Mouse (Mus musculus): ENCODE data around the gene Lmna. TPM values are rescaled to one million over a fixed set of nuclear protein-coding genes. Genes with fewer than 3 reads are reported as not detected.

Lmna gene
- polyA plus RNA-seq (2014; fragmentation: Nextera tagmentation; extraction: Ambion mirVana), result 86.0 and 96.0 TPM in 2 replicates

- ATAC-seq (replicated peaks; ENCODE audit: low FRiP score, low TSS enrichment, low read depth) (peak; percentile 95), DNase-seq (ENCODE audit: low spot score) (peak; percentile 95)
- Histone ChIP-seq H3K4me1 (replicated peaks; ENCODE audit: control insufficient read depth, insufficient read depth, low read length) (peaks cover 22% of the 10 kb centered on the region), H3K9ac (ENCODE audit: low read length) (peak within 1 kb of the TSS; percentile 54), H3K4me2 (ENCODE audit: low read length) (peak within 1 kb of the TSS; percentile 62), H3K27me3 (replicated peaks; ENCODE audit: control insufficient read depth, insufficient read depth, low read length) (no peaks in the 10 kb centered on the region), H3K27ac (ENCODE audit: low read depth) (peak within 1 kb of the TSS; percentile 94), H3K9me3 (ENCODE audit: control insufficient read depth, low read length) (no peaks in the 10 kb centered on the region), H3K4me3 (ENCODE audit: low read depth, low read length) (peak within 1 kb of the TSS; percentile 43), H3K36me3 (ENCODE audit: control insufficient read depth, insufficient read depth, low read length) (no peaks in the 10 kb centered on the region)
- WGBS, result 2% methylated on average over 31 of the region's 31 CpGs
Observed at GRCm38 (mm10) chr3:88509692-88510420, at the start of gene Lmna. TSS of gene Lmna (minus strand) at chr3:88509956.

- no peak overlapping the region for H3K4me3 ChIP-seq (ENCODE audit: low read depth, low read length)
- no peak overlapping the region for H3K4me2 ChIP-seq (ENCODE audit: low read length)
- H3K9ac ChIP-seq (ENCODE audit: low read length), result no peak overlapping the region
- WGBS, result 93% methylated on average over 8 of the region's 8 CpGs
- no peak for ATAC-seq (replicated peaks; ENCODE audit: low FRiP score, low TSS enrichment, low read depth)
- no peaks in the 10 kb centered on the region for H3K27me3 ChIP-seq (replicated peaks; ENCODE audit: control insufficient read depth, insufficient read depth, low read length)
- H3K27ac ChIP-seq (ENCODE audit: low read depth), result no peak overlapping the region
- H3K36me3 ChIP-seq (ENCODE audit: control insufficient read depth, insufficient read depth, low read length), result peaks cover 66% of the 10 kb centered on the region
- peaks cover 16% of the 10 kb centered on the region for H3K4me1 ChIP-seq (replicated peaks; ENCODE audit: control insufficient read depth, insufficient read depth, low read length)
- no peaks in the 10 kb centered on the region for H3K9me3 ChIP-seq (ENCODE audit: control insufficient read depth, low read length)
- DNase-seq (ENCODE audit: low spot score), result no peak
Observed at GRCm38 (mm10) chr3:88556616-88557015, 46.9 kb upstream of the Lmna start.

GRCm38 (mm10) chr3:88555731-88556130 is 46.0 kb upstream of the Lmna start:
- Histone ChIP-seq H3K36me3 (ENCODE audit: control insufficient read depth, insufficient read depth, low read length) (peaks cover 58% of the 10 kb centered on the region), H3K9me3 (ENCODE audit: control insufficient read depth, low read length) (no peaks in the 10 kb centered on the region), H3K27ac (ENCODE audit: low read depth) (no peak overlapping the region), H3K27me3 (replicated peaks; ENCODE audit: control insufficient read depth, insufficient read depth, low read length) (no peaks in the 10 kb centered on the region), H3K4me1 (replicated peaks; ENCODE audit: control insufficient read depth, insufficient read depth, low read length) (peaks cover 21% of the 10 kb centered on the region), H3K4me2 (ENCODE audit: low read length) (no peak overlapping the region), H3K9ac (ENCODE audit: low read length) (no peak overlapping the region), H3K4me3 (ENCODE audit: low read depth, low read length) (no peak overlapping the region)
- WGBS, result 93% methylated on average over 6 of the region's 6 CpGs
- ATAC-seq (replicated peaks; ENCODE audit: low FRiP score, low TSS enrichment, low read depth) (no peak), DNase-seq (ENCODE audit: low spot score) (no peak)

- ATAC-seq (replicated peaks; ENCODE audit: low FRiP score, low TSS enrichment, low read depth) (no peak), DNase-seq (ENCODE audit: low spot score) (no peak)
- peak overlapping the region; percentile 95 for H3K4me2 ChIP-seq (ENCODE audit: low read length)
- peaks cover 52% of the 10 kb centered on the region for H3K36me3 ChIP-seq (ENCODE audit: control insufficient read depth, insufficient read depth, low read length)
- no peaks in the 10 kb centered on the region for H3K9me3 ChIP-seq (ENCODE audit: control insufficient read depth, low read length)
- H3K4me1 ChIP-seq (replicated peaks; ENCODE audit: control insufficient read depth, insufficient read depth, low read length), result peaks cover 21% of the 10 kb centered on the region
- H3K27me3 ChIP-seq (replicated peaks; ENCODE audit: control insufficient read depth, insufficient read depth, low read length), result no peaks in the 10 kb centered on the region
- no peak overlapping the region for H3K4me3 ChIP-seq (ENCODE audit: low read depth, low read length)
- H3K27ac ChIP-seq (ENCODE audit: low read depth), result no peak overlapping the region
- 91% methylated on average over 5 of the region's 5 CpGs for WGBS
- 0 out of 2 replicates have a peak overlapping the region, but pooled peaks have one; percentile 10 for H3K9ac ChIP-seq (ENCODE audit: low read length)
Observed at GRCm38 (mm10) chr3:88555069-88555605, 45.4 kb upstream of the Lmna start.

- WGBS, result under 1% methylated on average over 40 of the region's 41 CpGs
- peak overlapping the region; percentile 99 for H3K27ac ChIP-seq (ENCODE audit: low read depth)
- peaks cover 41% of the 10 kb centered on the region for H3K36me3 ChIP-seq (ENCODE audit: control insufficient read depth, insufficient read depth, low read length)
- no peak for DNase-seq (ENCODE audit: low spot score)
- peak overlapping the region; percentile 74 for H3K4me3 ChIP-seq (ENCODE audit: low read depth, low read length)
- peaks cover 21% of the 10 kb centered on the region for H3K4me1 ChIP-seq (replicated peaks; ENCODE audit: control insufficient read depth, insufficient read depth, low read length)
- no peaks in the 10 kb centered on the region for H3K27me3 ChIP-seq (replicated peaks; ENCODE audit: control insufficient read depth, insufficient read depth, low read length)
- ATAC-seq (replicated peaks; ENCODE audit: low FRiP score, low TSS enrichment, low read depth), result peak; percentile 54
- H3K9me3 ChIP-seq (ENCODE audit: control insufficient read depth, low read length), result no peaks in the 10 kb centered on the region
- H3K9ac ChIP-seq (ENCODE audit: low read length), result peak overlapping the region; percentile 89
- H3K4me2 ChIP-seq (ENCODE audit: low read length), result peak overlapping the region; percentile 95
Observed at GRCm38 (mm10) chr3:88553880-88554586, 44.3 kb upstream of the Lmna start.

GRCm38 (mm10) chr3:88553525-88553879 is 43.7 kb upstream of the Lmna start, which contains the start of gene Ubqln4:
TSS of gene Ubqln4 (plus strand) at chr3:88553758.
- Histone ChIP-seq H3K4me1 (replicated peaks; ENCODE audit: control insufficient read depth, insufficient read depth, low read length) (peaks cover 21% of the 10 kb centered on the region), H3K9ac (ENCODE audit: low read length) (peak within 1 kb of the TSS; percentile 89), H3K9me3 (ENCODE audit: control insufficient read depth, low read length) (no peaks in the 10 kb centered on the region), H3K4me2 (ENCODE audit: low read length) (peak within 1 kb of the TSS; percentile 95), H3K4me3 (ENCODE audit: low read depth, low read length) (peak within 1 kb of the TSS; percentile 74), H3K36me3 (ENCODE audit: control insufficient read depth, insufficient read depth, low read length) (peaks cover 35% of the 10 kb centered on the region), H3K27ac (ENCODE audit: low read depth) (peak within 1 kb of the TSS; percentile 99), H3K27me3 (replicated peaks; ENCODE audit: control insufficient read depth, insufficient read depth, low read length) (no peaks in the 10 kb centered on the region)
- under 1% methylated on average over 32 of the region's 37 CpGs for WGBS
- DNase-seq (ENCODE audit: low spot score) (peak; percentile 96), ATAC-seq (replicated peaks; ENCODE audit: low FRiP score, low TSS enrichment, low read depth) (peak; percentile 89)

GRCm38 (mm10) chr3:88552676-88553524 is 43.1 kb upstream of the Lmna start, which contains the start of gene Lamtor2:
TSS of gene Lamtor2 (minus strand) at chr3:88553074.
- Histone ChIP-seq H3K36me3 (ENCODE audit: control insufficient read depth, insufficient read depth, low read length) (peaks cover 29% of the 10 kb centered on the region), H3K27ac (ENCODE audit: low read depth) (peak within 1 kb of the TSS; percentile 99), H3K4me1 (replicated peaks; ENCODE audit: control insufficient read depth, insufficient read depth, low read length) (peaks cover 21% of the 10 kb centered on the region), H3K4me2 (ENCODE audit: low read length) (peak within 1 kb of the TSS; percentile 95), H3K9me3 (ENCODE audit: control insufficient read depth, low read length) (no peaks in the 10 kb centered on the region), H3K27me3 (replicated peaks; ENCODE audit: control insufficient read depth, insufficient read depth, low read length) (no peaks in the 10 kb centered on the region), H3K9ac (ENCODE audit: low read length) (peak within 1 kb of the TSS; percentile 89), H3K4me3 (ENCODE audit: low read depth, low read length) (peak within 1 kb of the TSS; percentile 74)
- under 1% methylated on average over 48 of the region's 48 CpGs for WGBS
- ATAC-seq (replicated peaks; ENCODE audit: low FRiP score, low TSS enrichment, low read depth) (peak; percentile 84), DNase-seq (ENCODE audit: low spot score) (peak; percentile 94)

- 23% methylated on average over 16 of the region's 16 CpGs for WGBS
Observed at GRCm38 (mm10) chr3:88552082-88552645, 42.4 kb upstream of the Lmna start.

More at GRCm38 (mm10) chr3:88552082-88552645, 42.4 kb upstream of the Lmna start:
- DNase-seq (ENCODE audit: low spot score) (no peak), ATAC-seq (replicated peaks; ENCODE audit: low FRiP score, low TSS enrichment, low read depth) (no peak)
- Histone ChIP-seq H3K27me3 (replicated peaks; ENCODE audit: control insufficient read depth, insufficient read depth, low read length) (no peaks in the 10 kb centered on the region), H3K9me3 (ENCODE audit: control insufficient read depth, low read length) (no peaks in the 10 kb centered on the region), H3K9ac (ENCODE audit: low read length) (peak overlapping the region; percentile 89), H3K4me3 (ENCODE audit: low read depth, low read length) (peak overlapping the region; percentile 74), H3K4me1 (replicated peaks; ENCODE audit: control insufficient read depth, insufficient read depth, low read length) (peaks cover 21% of the 10 kb centered on the region), H3K36me3 (ENCODE audit: control insufficient read depth, insufficient read depth, low read length) (peaks cover 22% of the 10 kb centered on the region), H3K27ac (ENCODE audit: low read depth) (peak overlapping the region; percentile 99; the same call in 1 of the 2 replicates), H3K4me2 (ENCODE audit: low read length) (peak overlapping the region; percentile 95)
